Mouse (Mus musculus) left cerebral cortex, postnatal 14 days (tissue): Measurements from ENCODE around the gene Zbtb33. TPM values are rescaled to one million over a fixed set of nuclear protein-coding genes. Genes with fewer than 3 reads are reported as not detected.

Source experiments
- DNase-seq, 2 experiments: peaks; one replicate each; pipeline ENCODE4 v3.0.0; 2021 to 2022; ENCODE audit warnings: low spot score in 2 of 2, mixed read lengths in 1 of 2
- intact Hi-C: fragments of 180-260 bp; cut with DNase I; formaldehyde crosslinking; loops from one replicate; pipeline ENCODE4 v1.15.1; 2025
- long read RNA-seq, 2 experiments: library from polyadenylated mRNA; stranded (forward); transcript quantifications; one replicate each; pipeline ENCODE4 v2.0.0; 2021
- total RNA-seq, 2 experiments: library from RNA; stranded (reverse); gene quantifications; 2 replicates each; pipeline ENCODE4 v1.2.3; 2021

The Zbtb33 gene
- 10 to 100 TPM; 23.3 to 24.2 TPM for total RNA-seq
- long read RNA-seq, experiment 1, partial matches to known transcripts = 0 of 2 reads
- long read RNA-seq, experiment 1, other reads (novel, unspliced or antisense) = 2 of 2 reads
- long read RNA-seq, experiment 2, partial matches to known transcripts = 2 of 4 reads
- long read RNA-seq, experiment 2, other reads (novel, unspliced or antisense) = 1 of 4 reads

GRCm38 (mm10) chrX:38189552-38190457 lies at the start of gene Zbtb33:
Gene Zbtb33 (plus strand): TSS chrX:38189793.
- intact Hi-C loops = no loop called here

GRCm38 (mm10) chrX:38159097-38159496 lies 30.5 kb upstream of the Zbtb33 start:
- intact Hi-C loops = no loop called here
- DNase-seq = no peak

More at GRCm38 (mm10) chrX:38189552-38190457, at the start of gene Zbtb33:
- peak; percentile 85 to 90 for DNase-seq

DNA sequence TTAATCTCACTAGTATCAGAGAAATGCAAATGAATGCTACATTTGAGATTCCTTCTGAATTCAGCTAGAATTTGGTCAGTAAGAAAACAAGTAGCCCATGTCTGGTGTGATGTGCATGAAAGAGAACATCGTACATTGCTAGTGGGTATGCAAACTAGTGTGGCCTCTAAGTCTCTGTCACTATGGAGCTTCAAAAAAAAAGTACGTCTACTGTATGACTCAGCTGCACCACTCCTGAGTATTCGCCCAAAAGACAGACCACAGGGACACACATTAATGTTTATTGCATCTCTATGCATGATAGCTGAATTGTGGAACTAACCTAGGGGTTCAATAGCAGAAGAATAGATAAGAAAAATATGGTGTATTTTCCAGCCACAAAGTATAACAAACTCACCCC lies 24.3 kb upstream of the Zbtb33 start:
- no peak for DNase-seq
- intact Hi-C loops = no loop called here

GRCm38 (mm10) chrX:38166064-38166463 lies 23.5 kb upstream of the Zbtb33 start:
- no peak for DNase-seq
- intact Hi-C loops = no loop called here

DNA sequence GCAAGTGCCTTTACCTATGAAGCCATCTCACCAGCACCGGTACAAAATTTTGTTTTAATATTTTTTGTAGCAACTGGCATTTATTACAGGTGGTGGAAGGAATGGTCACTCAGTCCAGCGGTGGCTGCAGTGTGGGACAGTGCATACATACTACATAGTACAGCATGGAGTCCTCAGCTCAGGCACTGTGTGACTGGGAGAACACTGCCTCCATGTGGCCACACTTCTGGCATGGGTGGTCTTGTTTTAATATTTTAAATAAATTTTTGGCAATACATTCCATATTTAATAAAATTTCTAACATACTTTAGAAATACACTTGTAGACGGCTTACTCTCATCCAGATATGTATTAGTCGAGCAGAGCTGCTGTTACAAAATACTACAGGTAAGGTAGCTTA lies 23.0 kb upstream of the Zbtb33 start:
- DNase-seq = no peak
- intact Hi-C loops = no loop called here

GRCm38 (mm10) chrX:38179891-38180310 lies 9.7 kb upstream of the Zbtb33 start:
- intact Hi-C loops = loop anchor here (5.0 kb wide), 1 partner anchor 98 kb away; no protein-coding TSS in a partner anchor

DNA sequence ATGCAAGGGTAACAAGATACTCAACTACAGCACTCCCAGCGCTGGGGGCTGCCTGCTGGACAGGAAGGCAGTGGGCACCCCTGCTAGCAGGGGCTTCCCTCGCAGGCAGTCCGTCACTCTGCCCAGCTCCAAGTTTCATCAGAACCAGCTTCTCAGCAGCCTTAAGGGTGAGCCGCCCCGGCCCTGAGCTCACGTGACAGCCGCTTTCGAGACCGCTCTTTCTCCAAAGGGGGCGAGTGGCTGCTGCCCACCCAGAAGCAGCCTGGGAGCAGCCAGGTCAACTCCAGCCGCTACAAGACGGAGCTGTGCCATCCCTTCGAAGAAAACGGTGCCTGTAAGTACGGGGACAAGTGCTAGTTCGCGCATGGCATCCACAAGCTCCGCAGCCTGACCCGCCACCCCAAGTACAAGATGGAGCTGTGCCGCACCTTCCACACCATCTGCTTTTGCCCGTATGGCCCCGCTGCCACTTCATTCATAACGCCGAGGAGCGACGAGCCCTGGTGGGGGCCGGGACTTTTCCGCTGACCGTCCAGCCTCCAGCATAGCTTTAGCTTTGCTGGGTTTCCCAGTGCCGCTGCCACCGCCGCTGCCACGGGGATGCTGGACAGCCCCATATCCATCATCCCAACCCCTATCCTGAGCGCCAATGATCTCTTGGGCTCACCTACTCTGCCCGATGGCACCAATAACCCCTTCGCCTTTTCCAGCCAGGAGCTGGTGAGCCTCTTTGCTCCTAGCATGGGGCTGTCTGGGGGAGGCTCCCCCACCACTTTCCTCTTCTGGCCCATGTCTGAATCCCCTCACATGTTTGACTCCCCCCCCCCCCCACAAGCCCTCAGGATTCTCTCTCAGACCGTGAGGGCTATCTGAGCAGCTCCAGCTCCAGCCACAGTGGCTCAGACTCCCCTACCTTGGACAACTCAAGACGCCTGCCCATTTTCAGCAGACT lies 8.7 kb upstream of the Zbtb33 start:
- intact Hi-C loops = no loop called here
- no peak for DNase-seq

More at GRCm38 (mm10) chrX:38179891-38180310, 9.7 kb upstream of the Zbtb33 start:
- DNase-seq = peak; percentile 34 to 40

GRCm38 (mm10) chrX:38181608-38182258 lies 7.9 kb upstream of the Zbtb33 start:
- intact Hi-C loops = no loop called here
- peak; percentile 25 to 64 for DNase-seq

GRCm38 (mm10) chrX:38185520-38185919 lies 4.1 kb upstream of the Zbtb33 start:
- intact Hi-C loops = no loop called here
- DNase-seq = no peak

GRCm38 (mm10) chrX:38190458-38190764 lies 818 bp downstream of the Zbtb33 start:
- intact Hi-C loops = no loop called here
- no peak for DNase-seq

GRCm38 (mm10) chrX:38201816-38202215 lies 12.2 kb downstream of the Zbtb33 start:
- peak; percentile 11 to 51 for DNase-seq
- intact Hi-C loops = no loop called here

DNA sequence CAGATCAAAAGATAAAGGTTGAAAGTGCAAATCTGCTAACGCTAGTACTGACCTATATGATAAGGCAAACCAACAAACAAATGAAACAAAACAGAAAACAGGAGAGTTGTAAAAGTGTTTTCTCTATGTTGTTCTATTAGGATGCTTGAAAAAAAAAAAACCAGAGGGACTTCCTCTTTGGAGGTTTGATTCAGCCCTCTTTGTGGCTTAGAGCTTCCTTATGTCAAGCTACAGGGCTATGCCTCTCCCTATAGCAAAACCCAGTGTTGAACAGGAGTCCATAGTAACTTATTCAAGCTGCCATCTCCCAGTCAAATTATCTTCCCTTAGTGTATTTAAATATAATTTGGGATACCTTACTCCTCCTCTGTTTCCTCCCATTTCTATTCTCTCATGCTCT lies 17.8 kb downstream of the Zbtb33 start:
- intact Hi-C loops = no loop called here
- DNase-seq = no peak

DNA sequence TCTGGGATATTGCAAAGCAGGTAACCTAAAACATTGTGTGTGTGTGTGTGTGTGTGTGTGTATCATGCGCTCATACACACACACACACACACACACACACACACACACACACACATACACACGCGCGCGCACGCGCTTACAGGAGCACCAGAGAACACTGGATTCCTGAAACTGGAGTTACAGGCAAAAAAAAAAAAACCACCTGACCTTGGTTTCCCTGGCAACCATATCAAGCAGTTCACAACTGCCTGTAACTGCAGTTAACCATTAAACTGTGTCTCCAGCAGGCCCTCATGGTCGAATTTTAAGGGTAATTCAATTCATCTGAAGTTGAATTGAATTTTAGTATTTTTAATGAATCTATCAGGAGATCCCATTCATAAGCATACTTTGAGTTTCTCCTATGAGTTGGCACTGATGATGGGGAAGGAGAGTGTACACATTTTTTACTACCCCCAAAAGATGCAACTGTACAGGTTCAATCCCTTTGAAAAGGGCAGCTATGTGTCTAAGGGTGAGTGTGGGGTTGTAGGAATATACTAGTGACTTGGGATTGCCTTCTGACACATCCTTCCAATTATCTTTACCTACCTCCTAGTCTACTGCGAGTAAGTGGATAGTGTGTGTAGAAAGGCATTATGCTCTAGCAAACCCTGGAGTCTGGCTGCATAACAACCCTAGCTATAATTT lies 27.5 kb downstream of the Zbtb33 start:
- no peak for DNase-seq
- intact Hi-C loops = no loop called here

DNA sequence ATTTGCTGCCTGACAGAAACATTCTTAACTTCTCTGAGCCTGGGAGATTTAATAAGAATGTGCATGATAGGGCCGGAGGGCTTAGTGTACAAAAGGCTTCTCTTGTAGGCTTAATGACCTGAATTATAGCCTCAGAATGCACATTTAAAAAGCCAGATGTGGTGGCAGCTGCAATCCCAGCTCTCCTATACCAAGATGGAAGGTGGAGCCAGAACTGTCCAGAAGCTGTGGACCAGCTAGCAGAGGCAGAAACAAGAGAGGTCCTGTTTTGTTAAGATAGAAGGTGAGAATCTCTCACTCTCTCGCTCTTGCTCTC lies 28.0 kb downstream of the Zbtb33 start:
- intact Hi-C loops = no loop called here
- no peak for DNase-seq

- intact Hi-C loops = no loop called here
These were observed 33.2 kb downstream of the Zbtb33 start for GRCm38 (mm10) chrX:38222757-38223156.

GRCm38 (mm10) chrX:38229888-38230287 lies 40.3 kb downstream of the Zbtb33 start:
- intact Hi-C loops = no loop called here
- no peak for DNase-seq

More at GRCm38 (mm10) chrX:38222757-38223156, 33.2 kb downstream of the Zbtb33 start:
- no peak for DNase-seq

GRCm38 (mm10) chrX:38237731-38238130 lies 48.1 kb downstream of the Zbtb33 start:
- intact Hi-C loops = no loop called here

More at GRCm38 (mm10) chrX:38237731-38238130, 48.1 kb downstream of the Zbtb33 start:
- DNase-seq = peak in 1 of 2 experiments; percentile 41
